Mouse (Mus musculus) limb, embryonic 11.5 days (tissue): ENCODE data around the gene Ppp3ca. TPM values are rescaled to one million over a fixed set of nuclear protein-coding genes. Genes with fewer than 3 reads are reported as not detected.

Experiments
- ATAC-seq: fragments of 200-750 bp; cut with Nextera tagmentation; 2 replicates; pipeline ENCODE4 v1.8.0; 2017; ENCODE audit warnings: low read depth; ENCODE audit not compliant: insufficient number of reproducible peaks, low FRiP score, low TSS enrichment
- DNase-seq: peaks from one replicate; pipeline ENCODE4 v3.0.0-alpha.2; 2015; ENCODE audit warnings: low spot score
- H3K27ac ChIP-seq: fragments of 300-500 bp; sonication (generic); replicated peaks from 2 replicates; pipeline ENCODE4 v1.5.1; 2014; ENCODE audit warnings: low read depth, mild to moderate bottlenecking, low read length
- H3K27me3 ChIP-seq: fragments of 300-500 bp; sonication (generic); 2 replicates; pipeline ENCODE4 v1.6.1; 2014; ENCODE audit warnings: mild to moderate bottlenecking, low read length, mixed read lengths; ENCODE audit not compliant: control insufficient read depth, insufficient read depth
- H3K36me3 ChIP-seq: fragments of 300-500 bp; sonication (generic); 2 replicates; pipeline ENCODE4 v1.6.1; 2014; ENCODE audit warnings: mild to moderate bottlenecking, low read length, moderate library complexity, mixed read lengths; ENCODE audit not compliant: control insufficient read depth, insufficient read depth
- H3K4me1 ChIP-seq: fragments of 300-500 bp; sonication (generic); 2 replicates; pipeline ENCODE4 v1.6.1; 2014; ENCODE audit warnings: low read length, mixed read lengths; ENCODE audit not compliant: control insufficient read depth, insufficient read depth
- H3K4me2 ChIP-seq: fragments of 300-500 bp; sonication (generic); 2 replicates; pipeline ENCODE4 v1.6.1; 2014; ENCODE audit warnings: low read depth, mild to moderate bottlenecking, moderate library complexity; ENCODE audit not compliant: severe bottlenecking
- H3K4me3 ChIP-seq: fragments of 300-500 bp; sonication (generic); 2 replicates; pipeline ENCODE4 v1.5.1; 2014; ENCODE audit warnings: low read depth, low read length
- H3K9ac ChIP-seq: fragments of 300-500 bp; sonication (generic); 2 replicates; pipeline ENCODE4 v1.6.1; 2014; ENCODE audit warnings: mild to moderate bottlenecking, low read length
- H3K9me3 ChIP-seq: fragments of 300-500 bp; sonication (generic); 2 replicates; pipeline ENCODE4 v1.6.1; 2016; ENCODE audit warnings: low read length; ENCODE audit not compliant: control insufficient read depth
- WGBS: fragments of 180-500 bp; shearing (Covaris S2); extraction: QIAGEN DNeasy Blood & Tissue Kit; methylation state at CpG from one replicate; pipeline ENCODE4 v1.1.7; 2014; 5-methylcytosine and 5-hydroxymethylcytosine counted together
- polyA plus RNA-seq: library from polyadenylated mRNA; unstranded; fragments of >200 nt; fragmentation: Nextera tagmentation; extraction: Ambion mirVana; gene quantifications from 2 replicates; pipeline ENCODE4 v1.2.1, GENCODE M21; 2014

Ppp3ca gene
- polyA plus RNA-seq, 1 experiment from 2014 or later, result 72.7 TPM

- WGBS, result 88% methylated on average over 3 of the region's 3 CpGs
- H3K4me2 ChIP-seq, result no peak overlapping the region
- 0 out of 2 replicates have a peak, but pooled peaks cover 3% of the 10 kb centered on the region for H3K36me3 ChIP-seq
- ATAC-seq (no peak), DNase-seq (no peak)
- no peak overlapping the region for H3K9ac ChIP-seq
- H3K27me3 ChIP-seq, result no peaks in the 10 kb centered on the region
- no peaks in the 10 kb centered on the region for H3K4me1 ChIP-seq
- H3K9me3 ChIP-seq, result no peaks in the 10 kb centered on the region
- no peak overlapping the region for H3K27ac ChIP-seq
- no peak overlapping the region for H3K4me3 ChIP-seq
Measured at GRCm38 (mm10) chr3:136941602-136941926, 271.6 kb downstream of the Ppp3ca start.

GRCm38 (mm10) chr3:136945550-136945949 is 275.6 kb downstream of the Ppp3ca start:
- Histone ChIP-seq H3K9ac (no peak overlapping the region), H3K36me3 (no peaks in the 10 kb centered on the region), H3K27ac (no peak overlapping the region), H3K4me2 (no peak overlapping the region), H3K4me1 (no peaks in the 10 kb centered on the region), H3K4me3 (no peak overlapping the region), H3K9me3 (no peaks in the 10 kb centered on the region), H3K27me3 (no peaks in the 10 kb centered on the region)
- DNase-seq, result no peak
- WGBS, result 68% methylated on average over 4 of the region's 4 CpGs
- no peak for ATAC-seq

GRCm38 (mm10) chr3:136946662-136947061 is 276.7 kb downstream of the Ppp3ca start:
- Histone ChIP-seq H3K27ac (no peak overlapping the region), H3K36me3 (no peaks in the 10 kb centered on the region), H3K9ac (no peak overlapping the region), H3K4me2 (no peak overlapping the region), H3K4me3 (no peak overlapping the region), H3K9me3 (no peaks in the 10 kb centered on the region), H3K27me3 (no peaks in the 10 kb centered on the region), H3K4me1 (no peaks in the 10 kb centered on the region)
- 71% methylated on average over 2 of the region's 2 CpGs for WGBS
- DNase-seq (no peak), ATAC-seq (no peak)

GRCm38 (mm10) chr3:136948142-136948541 is 278.2 kb downstream of the Ppp3ca start:
- Histone ChIP-seq H3K27ac (no peak overlapping the region), H3K4me2 (no peak overlapping the region), H3K4me1 (no peaks in the 10 kb centered on the region), H3K4me3 (no peak overlapping the region), H3K27me3 (no peaks in the 10 kb centered on the region), H3K9ac (no peak overlapping the region), H3K36me3 (no peaks in the 10 kb centered on the region), H3K9me3 (no peaks in the 10 kb centered on the region)
- DNase-seq (no peak), ATAC-seq (no peak)
- WGBS, result 84% methylated on average over 4 of the region's 4 CpGs

GRCm38 (mm10) chr3:136951792-136952191 is 281.9 kb downstream of the Ppp3ca start:
- H3K4me1 ChIP-seq, result no peaks in the 10 kb centered on the region
- H3K36me3 ChIP-seq, result no peaks in the 10 kb centered on the region
- ATAC-seq, result no peak
- no peaks in the 10 kb centered on the region for H3K27me3 ChIP-seq
- H3K4me3 ChIP-seq, result no peak overlapping the region
- no peak overlapping the region for H3K4me2 ChIP-seq
- no peaks in the 10 kb centered on the region for H3K9me3 ChIP-seq
- H3K27ac ChIP-seq, result no peak overlapping the region
- no peak overlapping the region for H3K9ac ChIP-seq
- 85% methylated on average over 1 of the region's 1 CpGs for WGBS
- DNase-seq, result no peak

GRCm38 (mm10) chr3:136952822-136953221 is 282.9 kb downstream of the Ppp3ca start:
- H3K4me1 ChIP-seq, result no peaks in the 10 kb centered on the region
- H3K36me3 ChIP-seq, result no peaks in the 10 kb centered on the region
- H3K27ac ChIP-seq, result no peak overlapping the region
- H3K4me3 ChIP-seq, result no peak overlapping the region
- H3K9ac ChIP-seq, result no peak overlapping the region
- no peaks in the 10 kb centered on the region for H3K27me3 ChIP-seq
- 100% methylated on average over 1 of the region's 1 CpGs for WGBS
- no peak overlapping the region for H3K4me2 ChIP-seq
- H3K9me3 ChIP-seq, result no peaks in the 10 kb centered on the region
- DNase-seq (no peak), ATAC-seq (no peak)

- H3K36me3 ChIP-seq, result no peaks in the 10 kb centered on the region
Measured at GRCm38 (mm10) chr3:136955043-136955442, 285.1 kb downstream of the Ppp3ca start.

GRCm38 (mm10) chr3:136960314-136960713 is 290.4 kb downstream of the Ppp3ca start:
- 90% methylated on average over 3 of the region's 3 CpGs for WGBS
- ATAC-seq (no peak), DNase-seq (no peak)
- Histone ChIP-seq H3K27ac (no peak overlapping the region), H3K4me2 (no peak overlapping the region), H3K9ac (no peak overlapping the region), H3K4me1 (no peaks in the 10 kb centered on the region), H3K4me3 (no peak overlapping the region), H3K36me3 (no peaks in the 10 kb centered on the region), H3K27me3 (no peaks in the 10 kb centered on the region), H3K9me3 (no peaks in the 10 kb centered on the region)

More at GRCm38 (mm10) chr3:136955043-136955442, 285.1 kb downstream of the Ppp3ca start:
- DNase-seq (no peak), ATAC-seq (no peak)
- Histone ChIP-seq H3K4me3 (no peak overlapping the region), H3K9ac (no peak overlapping the region), H3K27ac (no peak overlapping the region), H3K4me2 (no peak overlapping the region), H3K27me3 (no peaks in the 10 kb centered on the region), H3K4me1 (no peaks in the 10 kb centered on the region), H3K9me3 (no peaks in the 10 kb centered on the region)
- 89% methylated on average over 2 of the region's 2 CpGs for WGBS

- ATAC-seq (no peak), DNase-seq (no peak)
- Histone ChIP-seq H3K4me3 (no peak overlapping the region), H3K4me1 (no peaks in the 10 kb centered on the region), H3K27me3 (no peaks in the 10 kb centered on the region), H3K9ac (no peak overlapping the region), H3K36me3 (no peaks in the 10 kb centered on the region), H3K27ac (no peak overlapping the region), H3K4me2 (no peak overlapping the region), H3K9me3 (no peaks in the 10 kb centered on the region)
- WGBS, result 89% methylated on average over 5 of the region's 5 CpGs
Measured at GRCm38 (mm10) chr3:136966786-136967185, 296.9 kb downstream of the Ppp3ca start.
